Mouse (Mus musculus): Measurements from ENCODE around the gene Taf15. TPM values are rescaled to one million over a fixed set of nuclear protein-coding genes. Genes with fewer than 3 reads are reported as not detected.

Taf15 gene
- 6.9 and 10.2 TPM in 2 replicates for polyA plus RNA-seq (2015; fragmentation: Nextera tagmentation; extraction: Ambion mirVana)

GRCm38 (mm10) chr11:83472324-83473234, at the start of gene Taf15:
Taf15 (plus strand) TSS chr11:83473086.
- DNase-seq (ENCODE audit: low spot score): peak; percentile 99

- peak; percentile 59 for DNase-seq (ENCODE audit: low spot score)
Observed at GRCm38 (mm10) chr11:83424681-83425080, 48.2 kb upstream of the Taf15 start.

GRCm38 (mm10) chr11:83426964-83427363, 45.9 kb upstream of the Taf15 start:
- DNase-seq (ENCODE audit: low spot score): peak; percentile 35

GRCm38 (mm10) chr11:83429355-83429754, 43.5 kb upstream of the Taf15 start, which contains the start of gene Gas2l2:
Gas2l2 (minus strand) TSS chr11:83429455.
- no peak for DNase-seq (ENCODE audit: low spot score)

GRCm38 (mm10) chr11:83432533-83432932, 40.4 kb upstream of the Taf15 start:
- DNase-seq (ENCODE audit: low spot score): no peak

GRCm38 (mm10) chr11:83437377-83437776, 35.5 kb upstream of the Taf15 start, which contains the start of gene 1700020L24Rik:
1700020L24Rik (plus strand) TSS chr11:83437677.
- DNase-seq (ENCODE audit: low spot score): no peak

- peak; percentile 24 for DNase-seq (ENCODE audit: low spot score)
Observed at GRCm38 (mm10) chr11:83439426-83440060, 33.3 kb upstream of the Taf15 start.

GRCm38 (mm10) chr11:83440081-83441064, 32.5 kb upstream of the Taf15 start:
- DNase-seq (ENCODE audit: low spot score): peak; percentile 95

- DNase-seq (ENCODE audit: low spot score): no peak
Observed at GRCm38 (mm10) chr11:83441235-83441634, 31.7 kb upstream of the Taf15 start.

- DNase-seq (ENCODE audit: low spot score): peak; percentile 62
Observed at GRCm38 (mm10) chr11:83442596-83443267, 30.2 kb upstream of the Taf15 start.

GRCm38 (mm10) chr11:83443824-83444223, 29.1 kb upstream of the Taf15 start:
- no peak for DNase-seq (ENCODE audit: low spot score)

- peak; percentile 42 for DNase-seq (ENCODE audit: low spot score)
Observed at GRCm38 (mm10) chr11:83445001-83445400, 27.9 kb upstream of the Taf15 start.

GRCm38 (mm10) chr11:83447612-83448011, 25.3 kb upstream of the Taf15 start:
- no peak for DNase-seq (ENCODE audit: low spot score)

- no peak for DNase-seq (ENCODE audit: low spot score)
Observed at GRCm38 (mm10) chr11:83448021-83448926, 24.6 kb upstream of the Taf15 start.

- DNase-seq (ENCODE audit: low spot score): no peak
Observed at GRCm38 (mm10) chr11:83448927-83449236, 24.0 kb upstream of the Taf15 start.

GRCm38 (mm10) chr11:83449298-83449697, 23.6 kb upstream of the Taf15 start:
- DNase-seq (ENCODE audit: low spot score): no peak

- DNase-seq (ENCODE audit: low spot score): no peak
Observed at GRCm38 (mm10) chr11:83450550-83450949, 22.3 kb upstream of the Taf15 start.

GRCm38 (mm10) chr11:83451281-83451680, 21.6 kb upstream of the Taf15 start:
- no peak for DNase-seq (ENCODE audit: low spot score)

GRCm38 (mm10) chr11:83454548-83454947, 18.3 kb upstream of the Taf15 start:
- DNase-seq (ENCODE audit: low spot score): no peak

- no peak for DNase-seq (ENCODE audit: low spot score)
Observed at GRCm38 (mm10) chr11:83455608-83456007, 17.3 kb upstream of the Taf15 start.

Data from thymus, postnatal 0 days (tissue).